In the genomic region with DNA sequence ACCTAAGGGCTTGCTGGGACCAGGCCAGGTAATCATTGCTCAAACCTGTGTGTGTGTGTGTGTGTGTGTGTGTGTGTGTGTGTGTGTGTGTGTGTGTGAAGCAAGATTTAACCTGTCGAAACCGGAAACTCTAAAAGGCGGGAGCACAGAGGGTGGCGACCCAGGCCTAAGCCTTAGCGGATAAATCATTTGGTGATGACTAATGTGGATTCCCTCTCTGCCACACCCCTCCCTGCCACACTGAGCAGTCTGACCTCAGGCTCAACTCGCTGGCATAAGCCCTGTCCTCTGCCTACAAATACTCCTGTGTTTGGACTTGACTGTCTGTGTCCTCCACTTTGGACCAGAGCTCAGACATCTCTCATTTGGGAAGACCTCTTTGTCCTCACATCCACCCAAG, we compare ENCODE assay signal across 15 mouse cellular contexts. TPM values are rescaled to one million over a fixed set of nuclear protein-coding genes. Genes with fewer than 3 reads are reported as not detected.
DNase-seq lines count a peak whose midpoint lies in the region; ATAC-seq and TF ChIP-seq lines count a peak whose summit lies in the region.
"Had no signal": no experiment of that assay in that cellular context is flagged by ENCODE, and none has a peak within 500 bp of the region (broad histone marks: within the 10 kb centered on the region; RNA-seq: fewer than 3 reads in every experiment).

No protein-coding gene starts in this region.

- peaks cover 12% of the 10 kb centered on the region for H3K4me1 ChIP-seq in embryonic facial prominence, embryonic 14.5 days (ENCODE audit: control insufficient read depth, insufficient read depth, low read length)
- H3K4me1 ChIP-seq in embryonic facial prominence, embryonic 10.5 days, result peaks cover 36% of the 10 kb centered on the region
- H3K4me1 ChIP-seq in ES-Bruce4 (ENCODE audit: control insufficient read depth, insufficient read depth, low read length), result peaks cover 4% of the 10 kb centered on the region

- peak; percentile 36 for DNase-seq in embryonic facial prominence, embryonic 14.5 days (ENCODE audit: low spot score)
- no peak for DNase-seq in embryonic facial prominence, embryonic 10.5 days (ENCODE audit: low spot score)
- peak; percentile 71 for DNase-seq in 3134 (ENCODE audit: extremely low read depth, insufficient read length, low spot score)
- DNase-seq in fat pad, adult 2 months (ENCODE audit: extremely low read depth, low read depth, low spot score), result peak; percentile 95
- DNase-seq in thymus, postnatal 10 days (ENCODE audit: low spot score in 2 of 2), result no peak
- no peak for DNase-seq in natural killer cell, adult 2 months (ENCODE audit: low spot score in 2 of 2)
- DNase-seq in frontal cortex, adult 2 months (ENCODE audit: extremely low spot score in 1 of 2, low spot score in 1 of 2), result no peak
- DNase-seq: kidney, adult 18-20 months; thymus, adult 2 months had no signal

- no peak for TF ChIP-seq POLR2A in ES-Bruce4 (IDR thresholded peaks at IDR 0.05; ENCODE audit: insufficient read depth, low read length)

- no peaks in the 10 kb centered on the region for H3K9me3 ChIP-seq in embryonic facial prominence, embryonic 14.5 days (ENCODE audit: control insufficient read depth, low read length)
- H3K9me3 ChIP-seq in embryonic facial prominence, embryonic 10.5 days, result no peaks in the 10 kb centered on the region
- no peaks in the 10 kb centered on the region for H3K9me3 ChIP-seq in ES-Bruce4 (replicated peaks; ENCODE audit: control insufficient read depth, insufficient read depth, low read length, poor library complexity, severe bottlenecking)
- H3K9me3 ChIP-seq: G1E; hindbrain, embryonic 10.5 days had no signal

- H3K27ac ChIP-seq in embryonic facial prominence, embryonic 14.5 days (replicated peaks; ENCODE audit: low read depth, low read length), result no peak overlapping the region
- H3K27ac ChIP-seq in embryonic facial prominence, embryonic 10.5 days (replicated peaks), result no peak overlapping the region
- peak overlapping the region; percentile 95 for H3K27ac ChIP-seq in ES-Bruce4 (ENCODE audit: insufficient read depth, low read length)
- H3K27ac ChIP-seq: left cerebral cortex, adult 2 months; liver, embryonic 14.5 days; macrophage had no signal

- H3K4me3 ChIP-seq in embryonic facial prominence, embryonic 14.5 days (ENCODE audit: low read depth, low read length), result no peak overlapping the region
- no peak overlapping the region for H3K4me3 ChIP-seq in embryonic facial prominence, embryonic 10.5 days
- 0 out of 2 replicates have a peak overlapping the region, but pooled peaks have one; percentile 7 for H3K4me3 ChIP-seq in ES-Bruce4 (ENCODE audit: low read depth, low read length)
- H3K4me3 ChIP-seq: hindbrain, embryonic 10.5 days; left cerebral cortex, adult 2 months had no signal

- peaks cover 18% of the 10 kb centered on the region for H3K36me3 ChIP-seq in embryonic facial prominence, embryonic 14.5 days (ENCODE audit: control insufficient read depth, insufficient read depth, low read length)
- peaks cover 17% of the 10 kb centered on the region for H3K36me3 ChIP-seq in embryonic facial prominence, embryonic 10.5 days (replicated peaks)
- H3K36me3 ChIP-seq in ES-Bruce4 (ENCODE audit: control insufficient read depth, insufficient read depth, low read length, poor library complexity, severe bottlenecking), result peaks cover 11% of the 10 kb centered on the region

- peak; percentile 93 for TF ChIP-seq EP300 in ES-Bruce4 (IDR thresholded peaks at IDR 0.05; ENCODE audit: insufficient read depth, low read depth, low read length)

- no peak overlapping the region for H3K4me2 ChIP-seq in embryonic facial prominence, embryonic 14.5 days (ENCODE audit: low read depth, low read length)

- no peak for TF ChIP-seq CTCF in ES-Bruce4 (IDR thresholded peaks at IDR 0.05; ENCODE audit: low read depth, low read length)

- 84% methylated on average over 5 of the region's 6 CpGs for WGBS in embryonic facial prominence, embryonic 14.5 days
- WGBS in embryonic facial prominence, embryonic 10.5 days, result 90% methylated on average over 6 of the region's 6 CpGs

- no peak overlapping the region for H3K9ac ChIP-seq in embryonic facial prominence, embryonic 14.5 days (ENCODE audit: low read depth, low read length)
- H3K9ac ChIP-seq in ES-Bruce4 (ENCODE audit: low read depth, poor library complexity, severe bottlenecking), result peak overlapping the region; percentile 83
- H3K9ac ChIP-seq: liver, embryonic 14.5 days had no signal

- no peaks in the 10 kb centered on the region for H3K27me3 ChIP-seq in embryonic facial prominence, embryonic 14.5 days (replicated peaks; ENCODE audit: control insufficient read depth, insufficient read depth, low read length)
- H3K27me3 ChIP-seq in embryonic facial prominence, embryonic 10.5 days (replicated peaks; ENCODE audit: low read depth, poor library complexity, severe bottlenecking), result no peaks in the 10 kb centered on the region
- H3K27me3 ChIP-seq in ES-Bruce4 (ENCODE audit: control insufficient read depth, insufficient read depth, low read length, poor library complexity, severe bottlenecking), result no peaks in the 10 kb centered on the region

- ATAC-seq in embryonic facial prominence, embryonic 14.5 days (ENCODE audit: low read depth), result no peak

RNA-seq across cellular contexts. Expression of gene Capns1, which starts 2.4 kb away (rescaled TPM):
- polyA plus RNA-seq in embryonic facial prominence, embryonic 14.5 days (2014; fragmentation: Nextera tagmentation; extraction: Ambion mirVana), result 96.4 and 107 TPM in 2 replicates
- 54.8 and 61.9 TPM in 2 replicates for polyA plus RNA-seq in embryonic facial prominence, embryonic 10.5 days (2016; fragmentation: Nextera tagmentation; extraction: Ambion mirVana)
- polyA plus RNA-seq in ES-Bruce4 (2011; ENCODE audit: insufficient read depth, insufficient read length, low read depth, missing spikeins), result 359 and 396 TPM in 2 replicates
- polyA plus RNA-seq in frontal cortex, adult 2 months (2012; rRNA removed), result 236 and 319 TPM in 2 replicates

RNA-seq across cellular contexts. Expression of gene Cox7a1, which starts 12.2 kb away (rescaled TPM):
- 7.4 and 17.0 TPM in 2 replicates for polyA plus RNA-seq in embryonic facial prominence, embryonic 14.5 days (2014; fragmentation: Nextera tagmentation; extraction: Ambion mirVana)
- 2.5 and 4.2 TPM in 2 replicates for polyA plus RNA-seq in embryonic facial prominence, embryonic 10.5 days (2016; fragmentation: Nextera tagmentation; extraction: Ambion mirVana)
- 21.7 and 21.8 TPM in 2 replicates for polyA plus RNA-seq in ES-Bruce4 (2011; ENCODE audit: insufficient read depth, insufficient read length, low read depth, missing spikeins)
- 5.6 and 7.7 TPM in 2 replicates for polyA plus RNA-seq in frontal cortex, adult 2 months (2012; rRNA removed)

RNA-seq across cellular contexts. Expression of gene Zfp146, which starts 26.6 kb away (rescaled TPM):
- polyA plus RNA-seq in embryonic facial prominence, embryonic 14.5 days (2014; fragmentation: Nextera tagmentation; extraction: Ambion mirVana), result 18.1 and 18.4 TPM in 2 replicates
- polyA plus RNA-seq in embryonic facial prominence, embryonic 10.5 days (2016; fragmentation: Nextera tagmentation; extraction: Ambion mirVana), result 19.9 and 20.1 TPM in 2 replicates
- polyA plus RNA-seq in ES-Bruce4 (2011; ENCODE audit: insufficient read depth, insufficient read length, low read depth, missing spikeins), result 44.4 and 46.2 TPM in 2 replicates
- polyA plus RNA-seq in frontal cortex, adult 2 months (2012; rRNA removed), result 36.0 and 38.8 TPM in 2 replicates

RNA-seq across cellular contexts. Expression of gene Polr2i, which starts 35.6 kb away (rescaled TPM):
- 172 and 180 TPM in 2 replicates for polyA plus RNA-seq in embryonic facial prominence, embryonic 14.5 days (2014; fragmentation: Nextera tagmentation; extraction: Ambion mirVana)
- 174 and 177 TPM in 2 replicates for polyA plus RNA-seq in embryonic facial prominence, embryonic 10.5 days (2016; fragmentation: Nextera tagmentation; extraction: Ambion mirVana)
- polyA plus RNA-seq in ES-Bruce4 (2011; ENCODE audit: insufficient read depth, insufficient read length, low read depth, missing spikeins), result 58.7 and 65.4 TPM in 2 replicates
- polyA plus RNA-seq in frontal cortex, adult 2 months (2012; rRNA removed), result 157 and 161 TPM in 2 replicates

RNA-seq across cellular contexts. Expression of gene Tbcb, which starts 35.9 kb away (rescaled TPM):
- 166 and 169 TPM in 2 replicates for polyA plus RNA-seq in embryonic facial prominence, embryonic 14.5 days (2014; fragmentation: Nextera tagmentation; extraction: Ambion mirVana)
- polyA plus RNA-seq in embryonic facial prominence, embryonic 10.5 days (2016; fragmentation: Nextera tagmentation; extraction: Ambion mirVana), result 270 and 275 TPM in 2 replicates
- 86.6 and 90.0 TPM in 2 replicates for polyA plus RNA-seq in ES-Bruce4 (2011; ENCODE audit: insufficient read depth, insufficient read length, low read depth, missing spikeins)
- polyA plus RNA-seq in frontal cortex, adult 2 months (2012; rRNA removed), result 114 and 129 TPM in 2 replicates

Comparison
In these comparisons a context has a peak if more than half of its experiments do, and no peak if none do; other contexts are left out.
1. DNase-seq: peak in embryonic facial prominence, embryonic 14.5 days (single experiment), 3134 (single experiment) and fat pad, adult 2 months (single experiment); none in embryonic facial prominence, embryonic 10.5 days (single experiment), thymus, postnatal 10 days (0 of 2), natural killer cell, adult 2 months (0 of 2) and frontal cortex, adult 2 months (0 of 2).